Mouse (Mus musculus) MEL (cell line): ENCODE measurements at regions not wholly inside any gene's neighbourhood (a gene's known extent, or its start where the extent isn't known, plus 50 kb on each side); places are given as distances from the start of the nearest gene placed in this dataset.

Experiments
- DNase-seq: peaks from one replicate; pipeline ENCODE4 v3.0.0; 2011; ENCODE audit warnings: low read depth, low spot score
- H3K27ac ChIP-seq: 2 replicates; pipeline ENCODE4 v1.5.1; 2012; ENCODE audit warnings: low read depth, mild to moderate bottlenecking, control low read depth, low read length, moderate library complexity; ENCODE audit not compliant: control insufficient read depth
- H3K27me3 ChIP-seq, 2 experiments: fragments of 150-350 bp in 1 of 2; sonication (generic) in 1 of 2; 2 replicates each; pipeline ENCODE4 v1.6.1; 2012; ENCODE audit warnings: low read length in 2 of 2, mild to moderate bottlenecking in 2 of 2, improper control_type of control experiment in 1 of 2, moderate library complexity in 1 of 2; ENCODE audit not compliant: insufficient read depth in 2 of 2, control insufficient read depth in 1 of 2
- H3K36me3 ChIP-seq, 2 experiments: 2 replicates each; pipeline ENCODE4 v1.6.1; 2012 to 2014; ENCODE audit warnings: low read length in 2 of 2, improper control_type of control experiment in 1 of 2, inconsistent platforms in 1 of 2, mild to moderate bottlenecking in 1 of 2; ENCODE audit not compliant: insufficient read depth in 2 of 2, control insufficient read depth in 1 of 2
- H3K4me1 ChIP-seq, 2 experiments: fragments of 150-350 bp in 1 of 2; sonication (generic) in 1 of 2; 2 replicates each; pipeline ENCODE4 v1.6.1; 2012; ENCODE audit warnings: low read length in 2 of 2, improper control_type of control experiment in 1 of 2, mild to moderate bottlenecking in 1 of 2; ENCODE audit not compliant: insufficient read depth in 2 of 2, control insufficient read depth in 1 of 2
- H3K4me3 ChIP-seq, 2 experiments: fragments of 150-350 bp in 1 of 2; sonication (generic) in 1 of 2; 2 replicates each; pipeline ENCODE4 v1.5.1; 2012; ENCODE audit warnings: low read depth in 2 of 2, low read length in 2 of 2, mild to moderate bottlenecking in 2 of 2, moderate library complexity in 2 of 2, control low read depth in 1 of 2, improper control_type of control experiment in 1 of 2; ENCODE audit not compliant: control insufficient read depth in 1 of 2, insufficient read depth in 1 of 2
- H3K79me2 ChIP-seq: 2 replicates; pipeline ENCODE4 v1.6.1; 2012; ENCODE audit warnings: mild to moderate bottlenecking, low read length, moderate library complexity; ENCODE audit not compliant: control insufficient read depth, poor library complexity, insufficient read depth
- H3K9ac ChIP-seq: 2 replicates; pipeline ENCODE4 v1.6.1; 2012; ENCODE audit warnings: low read depth, mild to moderate bottlenecking, control low read depth, low read length, moderate library complexity; ENCODE audit not compliant: control insufficient read depth, poor library complexity, severe bottlenecking
- H3K9me3 ChIP-seq: fragments of 150-350 bp; sonication (generic); replicated peaks from 2 replicates; pipeline ENCODE4 v1.6.1; 2012; ENCODE audit warnings: mild to moderate bottlenecking, low read length, improper control_type of control experiment, moderate library complexity; ENCODE audit not compliant: insufficient read depth
- CHD1 ChIP-seq: IDR thresholded peaks from 2 replicates; pipeline ENCODE4 v1.6.1; 2012; ENCODE audit warnings: low read depth, mild to moderate bottlenecking, inconsistent platforms, low read length, improper control_type of control experiment
- CTCF ChIP-seq, 3 experiments: IDR thresholded peaks in 2 of 3; conservative IDR thresholded peaks in 1 of 3; 2 replicates each; pipeline ENCODE4 v1.5.1; 2011 to 2012; ENCODE audit warnings: low read length in 3 of 3, low read depth in 2 of 3, mild to moderate bottlenecking in 2 of 3, improper control_type of control experiment in 1 of 3, inconsistent platforms in 1 of 3, mixed read lengths in 1 of 3, moderate library complexity in 1 of 3; ENCODE audit not compliant: control insufficient read depth in 1 of 3, insufficient read depth in 1 of 3, poor library complexity in 1 of 3, severe bottlenecking in 1 of 3
- E2F4 ChIP-seq: IDR thresholded peaks from 2 replicates; pipeline ENCODE4 v1.6.1; 2011; ENCODE audit warnings: low read depth, low read length, improper control_type of control experiment, borderline replicate concordance
- ELF1 ChIP-seq: IDR thresholded peaks from 2 replicates; pipeline ENCODE4 v1.6.1; 2014; ENCODE audit warnings: low read depth, mild to moderate bottlenecking, inconsistent platforms, low read length, improper control_type of control experiment, moderate library complexity
- EP300 ChIP-seq, 2 experiments: IDR thresholded peaks; 2 replicates each; pipeline ENCODE4 v1.6.1; 2011; ENCODE audit warnings: improper control_type of control experiment in 2 of 2, low read length in 2 of 2, low read depth in 1 of 2, mild to moderate bottlenecking in 1 of 2
- ETS1 ChIP-seq: IDR thresholded peaks from 2 replicates; pipeline ENCODE4 v1.6.1; 2012; ENCODE audit warnings: low read depth, mild to moderate bottlenecking, inconsistent platforms, low read length, improper control_type of control experiment, moderate library complexity
- GABPA ChIP-seq: IDR thresholded peaks from 2 replicates; pipeline ENCODE4 v1.6.1; 2012; ENCODE audit warnings: low read depth, mild to moderate bottlenecking, inconsistent platforms, low read length, improper control_type of control experiment, moderate library complexity
- GATA1 ChIP-seq: IDR thresholded peaks from 2 replicates; pipeline ENCODE4 v1.6.1; 2011; ENCODE audit warnings: low read depth, low read length, improper control_type of control experiment
- HCFC1 ChIP-seq: IDR thresholded peaks from 2 replicates; pipeline ENCODE4 v1.6.1; 2012; ENCODE audit warnings: low read depth, mild to moderate bottlenecking, inconsistent platforms, low read length, improper control_type of control experiment, moderate library complexity
- KAT2A ChIP-seq: conservative IDR thresholded peaks from 2 replicates; pipeline ENCODE4 v1.6.1; 2012; ENCODE audit warnings: low read depth, low read length, improper control_type of control experiment, inconsistent platforms
- MAFK ChIP-seq: IDR thresholded peaks from 2 replicates; pipeline ENCODE4 v1.6.1; 2011; ENCODE audit warnings: low read depth, mild to moderate bottlenecking, low read length, improper control_type of control experiment, borderline replicate concordance
- MYB ChIP-seq: IDR thresholded peaks from 2 replicates; pipeline ENCODE4 v1.6.1; 2011; ENCODE audit warnings: mild to moderate bottlenecking, low read depth, low read length, improper control_type of control experiment
- MYC ChIP-seq: IDR thresholded peaks from 2 replicates; pipeline ENCODE4 v1.6.1; 2011; ENCODE audit warnings: low read depth, mild to moderate bottlenecking, low read length, improper control_type of control experiment, moderate library complexity
- POLR2A ChIP-seq, 2 experiments: IDR thresholded peaks; 2 replicates each; pipeline ENCODE4 v1.6.1; 2011 to 2012; ENCODE audit warnings: low read length in 2 of 2, mild to moderate bottlenecking in 2 of 2, control low read depth in 1 of 2, improper control_type of control experiment in 1 of 2, low read depth in 1 of 2, moderate library complexity in 1 of 2; ENCODE audit not compliant: control insufficient read depth in 1 of 2, insufficient read depth in 1 of 2, poor library complexity in 1 of 2
- POLR2AphosphoS2 ChIP-seq: IDR thresholded peaks from 2 replicates; pipeline ENCODE4 v1.6.1; 2011; ENCODE audit warnings: low read length, improper control_type of control experiment
- POLR2AphosphoS5 ChIP-seq: IDR thresholded peaks from 2 replicates; pipeline ENCODE4 v1.6.1; 2012; ENCODE audit warnings: low read depth, borderline replicate concordance, mild to moderate bottlenecking, inconsistent platforms, low read length, moderate library complexity, mixed read lengths
- RAD21 ChIP-seq: IDR thresholded peaks from 2 replicates; pipeline ENCODE4 v1.6.1; 2011; ENCODE audit warnings: mild to moderate bottlenecking, low read depth, low read length, improper control_type of control experiment
- SIN3A ChIP-seq: IDR thresholded peaks from 2 replicates; pipeline ENCODE4 v1.6.1; 2012; ENCODE audit warnings: low read length, improper control_type of control experiment, inconsistent platforms
- SMC3 ChIP-seq: IDR thresholded peaks from 2 replicates; pipeline ENCODE4 v1.6.1; 2011; ENCODE audit warnings: low read depth, low read length, improper control_type of control experiment
- UBTF ChIP-seq: IDR thresholded peaks from 2 replicates; pipeline ENCODE4 v1.6.1; 2012; ENCODE audit warnings: low read depth, mild to moderate bottlenecking, inconsistent platforms, low read length, improper control_type of control experiment, moderate library complexity, borderline replicate concordance; ENCODE audit not compliant: insufficient read depth
- USF1 ChIP-seq: IDR thresholded peaks from 2 replicates; pipeline ENCODE4 v1.6.1; 2014; ENCODE audit warnings: low read depth, mild to moderate bottlenecking, inconsistent platforms, low read length, improper control_type of control experiment, moderate library complexity
- ZC3H11A ChIP-seq: IDR thresholded peaks from 2 replicates; pipeline ENCODE4 v1.6.1; 2012; ENCODE audit warnings: low read depth, mild to moderate bottlenecking, inconsistent platforms, low read length, improper control_type of control experiment
- ZNF384 ChIP-seq: IDR thresholded peaks from 2 replicates; pipeline ENCODE4 v1.6.1; 2012; ENCODE audit warnings: low read depth, mild to moderate bottlenecking, inconsistent platforms, low read length, improper control_type of control experiment

DNA sequence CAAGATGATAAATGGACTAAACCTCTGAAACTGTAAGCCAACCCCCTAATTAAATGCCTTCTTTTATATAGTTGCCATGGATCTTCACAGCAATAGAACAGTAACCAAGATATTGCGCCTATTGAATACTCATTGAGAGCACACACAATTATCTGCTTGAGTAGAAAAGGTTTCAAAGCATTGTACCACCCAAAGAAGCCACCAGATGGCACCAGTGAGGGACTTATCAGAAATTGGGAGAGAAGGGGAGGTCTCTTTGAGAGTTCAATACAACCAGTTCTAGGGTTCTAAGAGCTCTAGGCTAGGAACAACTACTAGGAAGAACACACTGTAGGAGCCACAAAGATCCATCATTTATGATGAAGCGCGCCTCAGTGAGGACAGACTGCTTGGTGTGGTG, 217.2 kb upstream of the S100g start:
- DNase-seq, result peak; percentile 22
- TF ChIP-seq KAT2A (no peak), ZC3H11A (0 out of 2 replicates have a peak, but pooled peaks have one; percentile 12), SMC3 (peak; percentile 83), CTCF (IDR thresholded peaks at IDR 0.05 in 2 of 3, conservative IDR thresholded peaks at IDR 0.05 in 1 of 3; ENCODE audit: control insufficient read depth in 1 of 3, insufficient read depth in 1 of 3, low read depth in 2 of 3, low read length in 3 of 3, poor library complexity in 1 of 3, severe bottlenecking in 1 of 3) (peak; percentile 18 to 65 (median 58); a peak in 4 of 6 replicates), RAD21 (peak; percentile 43)
- Histone ChIP-seq H3K4me3 (no peak overlapping the region), H3K27me3 (no peaks in the 10 kb centered on the region), H3K36me3 (no peaks in the 10 kb centered on the region), H3K27ac (no peak overlapping the region), H3K4me1 (no peaks in the 10 kb centered on the region), H3K9ac (no peak overlapping the region), H3K79me2 (no peaks in the 10 kb centered on the region), H3K9me3 (no peaks in the 10 kb centered on the region)

DNA sequence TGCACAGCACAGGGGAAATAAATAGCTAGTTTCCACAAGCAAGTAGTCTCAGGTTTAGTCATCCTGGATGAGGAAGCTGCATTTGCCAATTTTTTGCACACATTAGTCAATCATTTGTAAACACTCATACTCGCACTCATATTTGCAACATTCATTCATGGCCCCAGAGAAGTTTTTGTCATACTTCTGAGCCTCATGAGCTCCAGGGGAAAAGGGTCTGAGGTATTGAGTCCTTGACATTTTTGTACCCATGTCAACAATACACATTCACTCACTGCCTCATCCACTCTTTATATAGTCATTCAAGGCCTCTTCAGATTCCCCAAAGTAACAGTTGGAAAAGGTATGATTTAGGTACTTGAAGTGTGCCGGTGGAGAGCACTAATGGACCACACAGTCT, 200.4 kb upstream of the S100g start:
- no peaks in the 10 kb centered on the region for H3K27me3 ChIP-seq
- TF ChIP-seq USF1, result no peak
- no peak overlapping the region for H3K9ac ChIP-seq
- H3K27ac ChIP-seq, result no peak overlapping the region
- H3K79me2 ChIP-seq, result no peaks in the 10 kb centered on the region
- no peak for DNase-seq
- H3K9me3 ChIP-seq, result no peaks in the 10 kb centered on the region
- no peak overlapping the region for H3K4me3 ChIP-seq
- no peaks in the 10 kb centered on the region for H3K36me3 ChIP-seq
- H3K4me1 ChIP-seq, result no peaks in the 10 kb centered on the region

DNA sequence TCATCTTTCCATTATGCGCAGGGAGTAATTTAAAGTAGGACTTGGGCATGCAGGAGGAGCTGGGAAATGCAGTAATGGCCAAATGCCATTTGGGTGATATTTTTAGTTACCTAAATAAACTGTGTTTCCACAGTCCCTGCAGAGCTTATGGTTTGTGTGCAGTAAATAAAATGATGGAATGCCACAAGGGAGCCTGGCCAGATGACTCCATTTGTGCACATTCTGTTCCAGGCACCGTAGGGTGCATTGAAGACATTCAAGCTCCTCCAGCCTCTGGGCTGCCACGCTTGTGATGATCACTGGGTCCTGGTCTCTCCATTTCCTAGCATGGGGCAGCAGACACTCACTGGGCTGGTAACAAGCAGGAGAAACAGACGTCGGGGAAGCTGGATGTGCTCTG, 190.9 kb upstream of the S100g start:
- no peaks in the 10 kb centered on the region for H3K36me3 ChIP-seq

More for the DNA sequence above, 190.9 kb upstream of the S100g start:
- Histone ChIP-seq H3K79me2 (no peaks in the 10 kb centered on the region), H3K9me3 (no peaks in the 10 kb centered on the region), H3K9ac (no peak overlapping the region), H3K27me3 (peaks cover 0 to 5% of the 10 kb centered on the region in 2 experiments; a peak in 2 of 4 replicates), H3K27ac (no peak overlapping the region), H3K4me1 (no peaks in the 10 kb centered on the region), H3K4me3 (no peak overlapping the region)
- no peak for DNase-seq
- TF ChIP-seq E2F4 (no peak), UBTF (no peak), SMC3 (no peak), SIN3A (no peak), MYC (no peak), ETS1 (no peak), GABPA (no peak), MYB (no peak), HCFC1 (no peak), CHD1 (no peak), POLR2A (IDR thresholded peaks at IDR 0.05; ENCODE audit: control insufficient read depth in 1 of 2, insufficient read depth in 1 of 2, low read depth in 1 of 2, low read length in 2 of 2, poor library complexity in 1 of 2) (no peak), POLR2AphosphoS5 (no peak), ZC3H11A (no peak), GATA1 (no peak), ZNF384 (no peak), POLR2AphosphoS2 (no peak), RAD21 (no peak), ELF1 (no peak), MAFK (no peak), EP300 (IDR thresholded peaks at IDR 0.05; ENCODE audit: low read depth in 1 of 2, low read length in 2 of 2) (no peak)
